Mouse (Mus musculus) right cerebral cortex, adult 2 months (tissue): ENCODE results near the gene Arid1b.

Experiments used
- DNase-seq, 2 experiments: peaks; one replicate each; pipeline ENCODE4 v3.0.0; 2021 to 2022; ENCODE audit warnings: low spot score in 2 of 2

Gene Arid1b

DNA sequence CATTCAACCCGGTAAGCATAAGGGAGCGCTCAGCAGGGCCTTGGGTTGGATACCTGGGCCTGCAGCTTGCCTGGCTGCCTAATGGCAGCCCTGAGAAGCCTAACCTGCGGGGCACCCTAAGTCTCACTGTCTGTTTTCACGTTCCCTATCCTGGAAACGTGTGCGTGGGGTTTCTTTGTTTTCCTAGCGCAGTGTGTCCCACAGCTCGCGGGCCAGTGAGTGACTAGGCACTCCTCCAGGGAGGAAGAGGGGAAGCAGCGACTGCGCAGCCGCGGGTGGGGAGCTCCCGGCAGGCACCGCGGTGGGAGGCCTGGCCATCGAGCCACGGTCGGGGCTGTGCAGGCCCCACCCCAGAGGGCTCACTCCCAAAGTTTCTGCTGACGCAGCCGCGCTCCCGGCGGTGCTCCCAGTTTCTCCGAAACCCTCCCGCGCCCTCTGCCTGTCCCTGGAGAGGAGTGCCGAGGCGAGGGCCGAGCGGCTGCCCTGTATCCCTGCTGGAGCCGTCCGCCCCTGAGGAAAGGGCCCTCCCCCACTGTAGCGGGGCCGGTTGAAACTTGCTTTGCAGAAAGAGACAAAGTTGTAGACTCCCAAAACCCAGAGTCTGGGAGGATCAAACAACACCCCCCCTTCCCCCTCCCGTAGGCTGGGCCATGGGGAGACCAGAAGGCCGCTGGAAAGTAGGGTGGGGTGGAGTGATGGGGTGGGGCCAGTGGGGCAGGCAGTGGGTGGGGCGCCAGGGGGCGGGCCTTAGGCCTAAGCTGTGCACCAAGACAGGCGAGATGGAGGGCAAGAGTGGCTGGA, 195.6 kb downstream of the Arid1b start:
- peak; percentile 86 to 90 for DNase-seq

GRCm38 (mm10) chr17:5190367-5190766, 196.2 kb downstream of the Arid1b start:
- DNase-seq = no peak

- DNase-seq = no peak
Observed at GRCm38 (mm10) chr17:5194157-5194916, 200.2 kb downstream of the Arid1b start.

DNA sequence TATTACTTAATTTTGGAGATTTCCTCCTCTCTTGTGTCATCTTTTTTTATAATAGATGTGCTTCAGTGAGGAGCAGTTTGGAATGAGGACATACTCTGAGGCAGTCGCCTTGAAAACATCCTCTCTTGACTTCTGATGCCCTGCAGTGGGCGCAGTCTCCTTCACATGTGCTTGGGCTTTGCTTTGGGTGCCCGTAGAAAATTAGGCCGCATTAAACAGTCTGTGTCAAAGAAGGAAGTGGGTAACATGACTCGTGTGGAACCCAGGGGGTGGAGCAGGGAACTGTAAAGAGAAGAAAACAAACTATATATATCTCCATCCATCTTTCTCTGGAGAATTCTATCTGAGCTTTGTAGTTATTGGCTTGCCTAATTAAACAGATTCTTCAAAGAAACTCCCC, 201.3 kb downstream of the Arid1b start:
- no peak for DNase-seq

- no peak for DNase-seq
Observed at GRCm38 (mm10) chr17:5196005-5196404, 201.9 kb downstream of the Arid1b start.

DNA sequence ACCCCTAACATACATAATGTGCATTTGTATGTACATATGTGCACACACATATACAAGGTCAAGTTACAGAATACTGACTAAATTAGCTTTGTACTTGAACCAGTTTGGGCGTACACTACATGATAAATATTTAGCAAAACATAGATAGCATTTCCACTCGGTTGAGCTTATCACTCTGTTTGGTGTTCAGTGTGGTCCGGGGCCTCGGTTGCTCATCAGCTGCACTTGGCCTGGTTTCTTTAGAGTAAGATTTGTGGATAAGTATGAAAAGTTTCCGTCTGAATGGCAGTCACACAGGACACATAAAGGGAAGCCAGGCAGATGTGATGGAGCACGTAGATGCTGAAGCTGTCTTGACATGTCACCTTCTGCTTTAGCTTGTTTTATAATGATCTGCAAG, 202.4 kb downstream of the Arid1b start:
- DNase-seq = no peak

DNA sequence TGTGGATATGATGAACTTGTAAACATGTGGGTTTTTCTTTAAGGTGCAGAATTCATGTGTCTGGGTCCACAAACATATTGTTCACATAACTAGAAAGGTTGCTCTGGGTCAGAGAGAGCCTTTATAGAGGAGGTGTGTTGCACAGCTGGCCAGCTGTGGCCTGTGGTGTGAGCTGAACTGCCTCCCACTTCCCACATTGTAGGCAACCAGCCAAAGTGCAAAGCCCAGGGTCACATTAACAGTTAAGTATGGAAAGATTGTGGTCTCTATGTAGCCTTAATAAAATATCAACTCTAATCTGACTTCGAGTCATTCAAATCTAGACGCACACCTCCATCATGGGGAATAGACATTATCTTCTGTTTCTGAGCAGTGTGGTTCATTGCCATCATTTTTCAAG, 203.0 kb downstream of the Arid1b start:
- DNase-seq = no peak

GRCm38 (mm10) chr17:5197765-5198164, 203.6 kb downstream of the Arid1b start:
- DNase-seq = no peak

GRCm38 (mm10) chr17:5198252-5198651, 204.1 kb downstream of the Arid1b start:
- no peak for DNase-seq

GRCm38 (mm10) chr17:5198811-5199210, 204.7 kb downstream of the Arid1b start:
- DNase-seq = no peak

- DNase-seq = no peak
Observed at GRCm38 (mm10) chr17:5200638-5201037, 206.5 kb downstream of the Arid1b start.

GRCm38 (mm10) chr17:5201859-5202598, 207.9 kb downstream of the Arid1b start:
- DNase-seq = peak; percentile 64 to 65

GRCm38 (mm10) chr17:5202756-5203155, 208.6 kb downstream of the Arid1b start:
- DNase-seq = no peak

- no peak for DNase-seq
Observed at GRCm38 (mm10) chr17:5203346-5204102, 209.4 kb downstream of the Arid1b start.

- DNase-seq = no peak
Observed at GRCm38 (mm10) chr17:5204103-5204665, 210.1 kb downstream of the Arid1b start.

DNA sequence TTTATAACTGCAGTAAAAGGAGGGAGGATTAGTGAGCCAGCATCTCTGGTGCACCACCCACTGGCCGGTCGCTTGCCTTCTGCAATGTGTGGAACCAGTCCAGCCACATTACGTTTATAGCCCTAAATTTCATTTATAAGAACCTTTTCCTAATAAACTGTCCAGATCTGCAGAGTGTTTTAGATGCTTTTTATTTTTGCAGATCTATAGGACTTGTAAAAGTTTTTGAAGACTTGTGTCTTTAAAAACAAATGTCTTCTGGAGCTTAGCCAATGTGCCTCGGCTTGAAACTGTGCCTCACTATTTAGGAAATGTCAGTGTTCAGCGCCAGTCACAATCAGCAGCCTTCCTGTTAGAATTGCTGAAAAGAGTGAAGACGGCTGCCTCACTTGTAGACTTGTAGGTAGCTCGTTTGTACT, 211.0 kb downstream of the Arid1b start:
- DNase-seq = no peak

GRCm38 (mm10) chr17:5206731-5207130, 212.6 kb downstream of the Arid1b start:
- DNase-seq = no peak

DNA sequence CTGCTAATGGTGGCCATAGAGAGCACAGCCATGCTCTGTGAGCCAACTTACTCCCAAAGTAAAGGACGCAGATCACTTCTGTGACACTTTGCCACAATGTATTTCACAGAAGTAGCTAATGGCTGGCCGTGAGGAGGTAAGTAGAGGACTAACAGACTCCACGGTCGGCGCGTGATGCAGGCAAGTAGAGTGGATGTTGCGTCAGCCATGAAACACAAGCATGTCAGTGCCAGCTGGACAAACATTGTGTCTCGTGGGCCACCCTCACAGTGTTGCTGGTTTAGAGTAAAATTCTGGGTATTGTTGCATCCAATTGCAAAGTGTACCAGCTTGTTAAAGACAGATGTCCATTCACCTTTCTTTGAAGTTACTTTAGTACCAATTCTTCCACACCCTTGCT, 213.7 kb downstream of the Arid1b start:
- DNase-seq = no peak

DNA sequence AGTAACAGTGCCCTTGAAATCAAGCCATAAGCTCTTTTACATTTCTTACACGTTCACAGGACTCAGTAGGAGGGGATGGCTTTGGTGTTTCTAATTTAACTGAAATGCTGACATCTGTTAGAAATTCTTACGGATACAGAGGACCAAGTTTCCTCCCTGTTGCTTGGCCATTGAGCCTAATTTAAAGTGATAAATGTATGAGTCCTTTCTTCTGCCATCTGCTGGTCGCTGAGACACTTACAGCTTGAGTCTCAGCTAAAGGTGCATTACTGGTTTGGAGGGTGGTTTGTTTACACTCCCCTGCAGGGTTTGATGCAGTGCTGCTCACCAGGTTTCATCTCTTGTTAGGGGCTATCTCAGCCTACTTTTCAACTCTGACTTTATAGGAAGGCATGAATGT, 214.2 kb downstream of the Arid1b start:
- DNase-seq = no peak

DNA sequence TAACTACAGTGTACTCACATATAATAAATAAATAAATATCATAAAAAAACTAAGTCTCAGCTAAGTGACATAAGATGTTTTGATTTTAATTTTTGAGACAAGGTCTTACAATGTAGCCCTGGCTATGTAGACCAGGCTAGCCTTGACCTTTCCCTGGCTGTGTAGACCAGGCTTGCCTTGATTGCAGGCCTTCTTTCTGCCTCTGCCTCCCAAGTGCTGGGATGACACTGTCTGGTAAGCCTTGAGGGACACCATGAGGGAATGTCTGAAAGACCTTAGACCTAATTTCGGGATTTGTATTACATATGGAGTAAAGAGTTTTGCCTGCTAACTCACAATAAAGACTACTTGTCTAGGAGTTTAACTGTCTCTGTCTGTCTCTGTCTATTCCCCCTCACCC, 214.9 kb downstream of the Arid1b start:
- no peak for DNase-seq

DNA sequence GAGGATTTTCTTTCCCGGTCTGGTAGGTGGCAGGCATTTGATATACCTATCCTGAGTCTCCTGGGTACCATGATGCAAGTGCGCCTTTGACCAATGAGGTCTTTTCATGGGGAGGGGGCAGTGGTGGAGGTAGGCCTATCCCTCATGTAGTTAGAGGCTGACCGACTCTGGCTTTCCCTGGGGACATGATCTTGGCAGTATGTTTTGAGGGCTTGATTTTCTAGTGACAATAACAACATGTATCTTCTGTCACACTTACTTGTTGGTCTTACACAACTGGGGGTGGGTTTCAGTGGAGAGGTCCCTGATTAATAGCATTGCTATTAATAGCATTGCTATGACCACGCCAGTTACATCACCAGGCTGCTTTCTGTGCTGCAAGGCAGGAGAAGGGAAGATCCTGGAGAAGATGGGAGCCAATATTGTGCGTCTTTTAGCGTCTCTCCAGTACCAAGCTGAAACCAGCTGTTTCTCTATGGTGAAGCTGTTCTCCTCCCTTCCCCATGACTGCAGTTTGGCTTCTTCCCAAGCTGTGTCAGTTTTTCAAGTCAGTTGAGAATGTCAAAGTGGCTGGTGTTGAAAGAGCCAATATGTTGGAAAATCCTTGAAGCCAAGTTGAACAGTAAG, 216.1 kb downstream of the Arid1b start:
- no peak for DNase-seq
